Mouse (Mus musculus): ENCODE data around the gene Tmub1.

DNA sequence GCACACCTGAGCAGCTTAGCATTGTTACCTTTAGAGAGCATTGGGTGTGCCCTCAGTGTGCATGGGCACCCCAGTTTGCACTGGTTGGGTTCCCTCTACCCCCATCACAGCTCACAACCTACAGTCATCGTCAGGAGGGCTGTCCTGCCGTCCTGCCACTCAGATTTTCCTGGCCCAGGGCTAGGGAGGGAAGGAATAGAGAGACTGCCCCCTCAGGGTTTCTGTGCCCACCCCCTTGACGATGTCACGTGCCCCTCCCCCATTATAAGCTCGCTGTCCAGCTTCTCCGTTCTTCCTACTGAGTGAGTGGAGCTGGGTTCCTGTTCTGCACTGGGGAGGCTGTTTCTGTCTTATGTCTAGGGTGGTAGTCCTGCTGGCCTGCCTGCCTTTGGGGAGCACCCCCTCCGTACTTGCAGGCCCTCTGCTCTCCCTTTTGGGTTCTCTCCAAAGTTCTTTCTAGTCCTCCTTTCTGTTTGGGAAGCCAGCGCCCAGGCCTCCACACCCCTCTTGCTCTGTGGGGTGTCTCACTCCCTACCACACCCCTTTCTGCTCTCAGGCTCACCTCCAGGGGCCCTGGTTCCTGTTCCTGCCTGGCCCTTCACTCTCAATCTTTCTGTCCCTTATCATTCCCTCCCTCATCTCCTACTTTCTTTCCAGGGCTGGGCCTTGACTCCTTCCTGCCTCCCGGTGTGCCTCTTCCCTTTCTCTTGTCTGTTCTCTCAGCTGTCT is 20.9 kb downstream of the Tmub1 start:
- TF ChIP-seq GATA1 (IDR thresholded peaks at IDR 0.05; ENCODE audit: borderline replicate concordance, low read length) (no peak), FLI1 (IDR thresholded peaks at IDR 0.05; ENCODE audit: low read length) (no peak)
